Mouse (Mus musculus) T-helper 1 cell (primary cell): ENCODE measurements around the gene Dcaf11.

Source experiments
- in situ Hi-C: fragments of 300-600 bp; cut with MboI, MseI; formaldehyde crosslinking; loops from one replicate; pipeline ENCODE4 v1.15.1; 2025; ENCODE audit warnings: high pct_unique_total_duplicates

Dcaf11 gene

GRCm38 (mm10) chr14:55584303-55584701 lies 24.5 kb downstream of the Dcaf11 start:
- in situ Hi-C loops = no loop called here

- in situ Hi-C loops = no loop called here
These were observed 25.1 kb downstream of the Dcaf11 start, which contains the start of gene Emc9 for GRCm38 (mm10) chr14:55584702-55585565. Gene Emc9 (minus strand): TSS chr14:55585302.

DNA sequence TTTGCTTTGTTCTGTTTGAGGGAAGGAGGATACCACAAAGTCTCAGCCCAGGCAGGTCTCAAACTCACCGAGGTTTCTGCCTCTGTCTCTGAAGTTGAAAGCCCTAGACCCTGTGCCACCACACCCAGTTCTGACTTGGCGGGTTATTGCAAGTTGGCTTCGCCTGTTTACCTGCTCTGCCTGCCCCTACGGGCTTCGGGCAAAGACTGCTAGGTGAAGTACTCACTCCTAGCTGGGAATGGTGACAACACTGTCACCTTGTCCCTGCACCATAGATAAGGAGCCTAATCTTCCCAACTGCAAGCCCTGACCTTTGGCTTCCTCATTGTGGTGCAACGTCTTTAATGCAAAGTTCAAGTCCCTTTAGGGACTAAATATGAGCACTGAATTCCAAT lies 25.8 kb downstream of the Dcaf11 start:
- in situ Hi-C loops = no loop called here

- in situ Hi-C loops = no loop called here
These were observed 26.3 kb downstream of the Dcaf11 start for GRCm38 (mm10) chr14:55586149-55586548.

GRCm38 (mm10) chr14:55589271-55589670 lies 29.5 kb downstream of the Dcaf11 start:
- in situ Hi-C loops = no loop called here

GRCm38 (mm10) chr14:55589771-55590448 lies 30.1 kb downstream of the Dcaf11 start:
- in situ Hi-C loops = no loop called here

DNA sequence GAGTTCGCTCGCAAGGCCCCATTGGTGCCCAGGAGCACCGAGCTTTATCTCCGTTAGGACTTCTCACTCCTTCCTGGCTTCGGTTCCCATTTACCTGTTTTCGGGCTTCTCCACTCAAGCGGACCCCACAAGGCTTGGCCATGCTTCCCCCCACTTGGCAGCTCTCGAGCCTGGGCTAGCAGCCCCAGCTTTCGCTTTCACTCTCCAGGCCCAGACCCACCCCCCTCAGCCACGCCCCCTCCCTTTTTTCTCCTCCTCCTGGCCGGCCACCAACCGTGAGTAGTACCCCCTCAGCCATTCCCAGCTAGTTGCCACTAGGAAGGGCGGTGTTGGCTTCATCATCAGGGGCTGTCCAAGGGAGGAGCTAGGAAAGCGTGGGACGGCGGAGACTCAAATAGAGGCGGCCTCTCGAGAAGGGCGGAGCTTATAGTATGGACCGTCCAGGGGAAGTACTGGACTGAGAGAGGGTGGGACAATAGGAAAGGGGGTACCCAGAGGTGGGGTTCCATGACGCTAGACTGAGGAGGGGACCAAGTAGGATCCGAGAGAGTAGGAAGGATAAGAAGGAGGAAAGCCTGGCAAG lies 31.0 kb downstream of the Dcaf11 start, which contains the start of gene Psme2:
Psme2 (minus strand) TSS at position 366 of the 583 bp plus-strand sequence.
- in situ Hi-C loops = no loop called here

DNA sequence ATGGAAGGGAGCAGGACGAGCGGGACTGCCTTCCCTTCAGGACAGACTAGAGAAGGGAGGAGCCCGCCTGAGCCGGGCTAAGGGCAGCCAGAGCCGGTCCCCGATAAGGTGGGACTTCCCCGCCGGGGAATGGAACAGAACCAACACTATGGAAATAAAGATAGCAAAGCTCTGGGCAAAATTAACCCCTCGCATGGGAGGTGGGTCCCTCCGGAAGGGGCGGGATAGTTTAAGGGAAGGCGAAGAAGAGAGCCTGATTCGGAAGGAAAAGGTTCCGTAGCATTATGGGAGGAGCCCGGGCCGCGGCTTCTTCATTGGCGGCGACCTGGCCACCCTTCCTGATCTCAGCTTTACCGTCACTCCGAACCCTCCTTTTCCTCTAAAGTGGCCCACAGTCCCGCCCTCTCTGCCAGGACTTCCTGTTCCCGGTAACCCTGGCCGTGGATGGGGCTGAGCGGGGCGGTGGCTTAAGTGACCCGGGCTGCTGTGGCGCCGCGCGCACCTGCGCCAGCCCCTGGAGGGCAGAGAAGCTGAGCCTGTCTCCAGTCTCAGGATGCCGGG lies 31.6 kb downstream of the Dcaf11 start, which contains the start of gene Rnf31:
Rnf31 (plus strand) TSS at position 378 of the 561 bp plus-strand sequence.
- in situ Hi-C loops = no loop called here

- in situ Hi-C loops = no loop called here
These were observed 32.4 kb downstream of the Dcaf11 start for GRCm38 (mm10) chr14:55592226-55592625.

DNA sequence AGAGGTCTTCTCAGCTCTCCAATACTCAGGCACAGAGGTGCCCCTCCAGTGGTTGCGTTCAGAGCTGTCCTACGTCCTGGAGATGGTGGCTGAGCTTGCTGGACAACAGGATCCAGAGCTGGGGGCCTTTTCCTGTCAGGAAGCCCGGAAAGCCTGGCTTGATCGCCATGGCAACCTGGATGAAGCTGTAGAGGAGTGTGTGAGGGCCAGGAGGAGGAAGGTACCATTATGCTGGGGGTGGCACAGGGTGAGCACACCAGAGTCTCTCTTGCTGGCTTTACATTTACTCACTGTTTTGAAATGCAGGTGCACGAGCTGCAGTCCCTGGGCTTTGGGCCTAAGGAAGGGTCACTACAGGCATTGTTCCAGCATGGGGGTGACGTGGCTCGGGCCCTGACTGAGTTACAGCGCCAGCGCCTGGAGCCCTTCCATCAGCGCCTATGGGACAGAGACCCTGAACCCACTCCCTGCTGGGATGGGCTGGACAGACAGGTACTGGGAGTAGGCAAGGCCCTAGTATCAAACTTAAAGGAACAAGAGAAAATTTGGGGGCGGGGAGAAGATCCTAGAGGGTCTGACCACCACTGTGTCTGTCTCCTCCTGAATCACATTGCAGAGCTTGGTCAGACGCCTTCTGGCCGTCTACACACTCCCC lies 36.4 kb downstream of the Dcaf11 start:
- in situ Hi-C loops = no loop called here

GRCm38 (mm10) chr14:55598521-55599390 lies 39.0 kb downstream of the Dcaf11 start:
- in situ Hi-C loops = no loop called here

DNA sequence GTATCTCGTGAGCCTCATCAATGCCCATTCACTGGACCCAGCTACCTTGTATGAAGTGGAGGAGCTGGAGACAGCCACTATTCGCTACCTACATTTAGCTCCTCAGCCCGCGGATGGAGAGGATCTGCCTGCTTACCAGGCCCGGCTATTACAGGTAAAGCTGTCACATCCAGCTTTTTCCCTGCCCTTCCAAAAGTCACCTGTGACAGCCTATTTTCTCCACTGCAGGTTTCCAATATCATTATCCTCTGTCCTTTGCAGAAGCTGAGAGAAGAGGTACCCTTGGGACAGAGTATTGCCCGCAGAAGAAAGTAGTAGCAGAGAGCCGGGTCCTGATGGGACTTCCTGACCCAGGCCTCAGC lies 43.4 kb downstream of the Dcaf11 start, which contains the start of gene Irf9:
Irf9 (plus strand) TSS at position 301 of the 362 bp plus-strand sequence.
- in situ Hi-C loops = no loop called here

GRCm38 (mm10) chr14:55603633-55604576 lies 44.1 kb downstream of the Dcaf11 start:
- in situ Hi-C loops = no loop called here

GRCm38 (mm10) chr14:55604823-55605222 lies 45.0 kb downstream of the Dcaf11 start:
- in situ Hi-C loops = no loop called here

DNA sequence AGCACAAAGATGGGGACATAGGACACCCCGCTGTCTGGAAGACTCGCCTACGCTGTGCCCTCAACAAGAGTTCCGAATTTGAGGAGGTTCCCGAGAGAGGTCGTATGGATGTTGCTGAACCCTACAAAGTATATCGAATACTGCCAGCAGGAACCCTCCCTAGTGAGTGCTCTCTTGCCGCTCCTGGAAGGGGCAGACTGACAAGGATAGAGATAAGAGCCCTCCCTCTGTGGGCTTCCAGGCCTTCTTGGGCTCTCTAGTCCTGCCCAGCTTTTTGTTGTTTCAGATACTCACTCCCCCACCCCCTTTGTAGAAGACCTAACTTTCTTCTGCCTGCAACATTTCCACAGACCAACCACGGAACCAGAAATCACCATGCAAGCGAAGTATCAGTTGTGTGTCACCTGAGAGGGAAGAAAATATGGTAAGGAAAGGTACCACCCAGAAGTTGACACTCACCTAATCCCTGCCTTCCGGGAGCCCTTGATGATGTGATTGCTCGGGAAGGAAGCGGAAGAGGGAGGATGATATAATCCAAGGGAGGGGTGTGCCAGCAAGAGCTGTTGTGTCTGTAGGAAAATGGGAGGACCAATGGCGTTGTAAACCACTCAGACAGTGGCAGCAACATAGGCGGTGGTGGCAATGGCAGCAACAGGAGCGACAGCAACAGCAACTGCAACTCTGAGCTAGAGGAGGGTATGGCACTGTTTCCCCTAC lies 46.1 kb downstream of the Dcaf11 start:
- in situ Hi-C loops = no loop called here

DNA sequence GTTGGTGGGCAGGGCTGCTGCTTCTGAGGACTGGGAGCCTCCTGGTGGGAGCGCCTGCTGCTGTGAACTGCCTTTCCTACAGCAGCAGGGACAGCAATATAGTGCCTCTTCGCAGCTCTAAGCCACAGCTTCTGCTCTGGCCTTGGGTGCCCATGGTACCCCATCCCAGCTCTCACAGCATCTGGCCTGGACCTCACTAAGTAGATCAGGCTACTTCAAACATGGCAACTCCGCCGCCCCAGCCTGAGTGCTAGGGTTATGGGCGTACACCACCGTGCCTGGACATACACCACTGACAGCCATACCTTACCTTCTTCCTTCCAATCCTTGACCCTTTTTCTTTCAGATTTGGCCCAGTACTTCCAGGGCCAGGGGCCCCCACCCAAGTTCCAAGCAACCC lies 48.5 kb downstream of the Dcaf11 start:
- in situ Hi-C loops = no loop called here

GRCm38 (mm10) chr14:55613346-55613745 lies 53.5 kb downstream of the Dcaf11 start:
- in situ Hi-C loops = no loop called here

- in situ Hi-C loops = no loop called here
These were observed 54.9 kb downstream of the Dcaf11 start for GRCm38 (mm10) chr14:55614565-55615178.
